Mouse (Mus musculus) liver, embryonic 14.5 days (tissue): ENCODE measurements around the gene Chst15. TPM values are rescaled to one million over a fixed set of nuclear protein-coding genes. Genes with fewer than 3 reads are reported as not detected.

Source experiments
- ATAC-seq: fragments of 200-750 bp; cut with Nextera tagmentation; 2 replicates; pipeline ENCODE4 v1.8.0; 2017; ENCODE audit warnings: moderate number of reproducible peaks, mild to moderate bottlenecking, moderate library complexity; ENCODE audit not compliant: insufficient read depth
- DNase-seq, 3 experiments: peaks; one replicate each; pipeline ENCODE4 v3.0.0-alpha.2; 2012 to 2013; ENCODE audit warnings: low read depth in 3 of 3, low spot score in 3 of 3
- H3K27ac ChIP-seq: fragments of 300-500 bp; sonication (generic); 2 replicates; pipeline ENCODE4 v1.5.1; 2014; ENCODE audit warnings: moderate library complexity, mild to moderate bottlenecking, control low read depth, inconsistent platforms
- H3K27me3 ChIP-seq: fragments of 300-500 bp; sonication (generic); 2 replicates; pipeline ENCODE4 v1.6.1; 2014; ENCODE audit warnings: mild to moderate bottlenecking, low read length, moderate library complexity; ENCODE audit not compliant: control insufficient read depth, insufficient read depth
- H3K36me3 ChIP-seq: fragments of 300-500 bp; sonication (generic); replicated peaks from 2 replicates; pipeline ENCODE4 v1.6.1; 2014; ENCODE audit warnings: low read depth; ENCODE audit not compliant: control insufficient read depth, insufficient read depth
- H3K4me1 ChIP-seq, 2 experiments: fragments of 200-500 bp in 1 of 2; fragments of 300-500 bp in 1 of 2; sonication (generic) in 1 of 2; replicated peaks; 2 replicates each; pipeline ENCODE4 v1.6.1; 2012 to 2014; ENCODE audit warnings: antibody characterized with exemption in 1 of 2, inconsistent platforms in 1 of 2, low read length in 1 of 2; ENCODE audit not compliant: control insufficient read depth in 2 of 2, insufficient read depth in 2 of 2
- H3K4me2 ChIP-seq: fragments of 300-500 bp; sonication (generic); 2 replicates; pipeline ENCODE4 v1.6.1; 2014; ENCODE audit warnings: low read depth, mild to moderate bottlenecking, control low read depth, moderate library complexity
- H3K4me3 ChIP-seq, 2 experiments: fragments of 200-500 bp in 1 of 2; fragments of 300-500 bp in 1 of 2; sonication (generic) in 1 of 2; 2 replicates each; pipeline ENCODE4 v1.5.1; 2012 to 2014; ENCODE audit warnings: low read depth in 2 of 2, low read length in 2 of 2, mild to moderate bottlenecking in 2 of 2, control low read depth in 1 of 2, inconsistent platforms in 1 of 2, moderate library complexity in 1 of 2; ENCODE audit not compliant: insufficient read depth in 1 of 2
- H3K9ac ChIP-seq: fragments of 300-500 bp; sonication (generic); replicated peaks from 2 replicates; pipeline ENCODE4 v1.6.1; 2014; ENCODE audit warnings: mild to moderate bottlenecking, control low read depth, moderate library complexity
- H3K9me3 ChIP-seq: fragments of 300-500 bp; sonication (generic); 2 replicates; pipeline ENCODE4 v1.6.1; 2016; ENCODE audit warnings: low read length, mixed read lengths; ENCODE audit not compliant: control insufficient read depth
- CTCF ChIP-seq: IDR thresholded peaks from 2 replicates; pipeline ENCODE4 v1.5.1; 2016; ENCODE audit warnings: antibody characterized with exemption, low read depth, control low read depth
- EP300 ChIP-seq: IDR thresholded peaks from 2 replicates; pipeline ENCODE4 v1.6.1; 2016; ENCODE audit warnings: antibody characterized with exemption, low read depth
- WGBS: fragments of 180-500 bp; shearing (Covaris S2); extraction: QIAGEN DNeasy Blood & Tissue Kit; methylation state at CpG from one replicate; pipeline ENCODE4 v1.1.7; 2014; ENCODE audit not compliant: insufficient replicate concordance; 5-methylcytosine and 5-hydroxymethylcytosine counted together
- polyA plus RNA-seq, 2 experiments: library from polyadenylated mRNA; depleted of rRNA in 1 of 2; stranded (reverse) in 1 of 2; unstranded in 1 of 2; fragments of >200 nt; fragmentation: Nextera tagmentation in 1 of 2; extraction: Ambion mirVana in 1 of 2; gene quantifications; 2 replicates each; pipeline versions ENCODE4 v1.2.1 to v1.2.3; 2012 to 2014

Gene Chst15
- polyA plus RNA-seq, 2 experiments, result 2.4 to 2.6 TPM

DNA sequence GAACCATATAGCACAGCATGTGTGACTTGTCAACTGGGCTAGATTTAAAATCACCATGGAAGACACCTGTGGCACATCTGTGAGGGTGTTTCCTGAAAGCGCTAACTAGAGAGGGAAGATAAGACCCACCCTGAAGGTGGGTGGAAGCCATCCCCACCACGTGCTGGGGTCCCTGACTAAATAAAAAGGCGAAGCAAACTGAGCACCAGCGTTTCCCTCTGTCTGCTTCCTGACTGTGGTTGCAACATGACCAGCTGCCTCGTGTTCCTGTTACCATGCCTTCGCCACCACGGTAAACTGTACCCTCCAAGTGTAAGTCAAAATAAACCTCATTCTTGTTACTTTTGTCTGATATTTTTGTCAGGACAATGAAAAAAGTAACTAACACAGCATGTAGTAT, 13.0 kb downstream of the Chst15 start:
- Histone ChIP-seq H3K27me3 (no peaks in the 10 kb centered on the region), H3K4me1 (peaks cover 0 to 20% of the 10 kb centered on the region in 2 experiments; a peak in 2 of 4 replicates), H3K4me3 (no peak overlapping the region), H3K4me2 (no peak overlapping the region), H3K27ac (no peak overlapping the region), H3K9me3 (no peaks in the 10 kb centered on the region), H3K9ac (no peak overlapping the region), H3K36me3 (no peaks in the 10 kb centered on the region)
- no peak for ATAC-seq
- no peak for TF ChIP-seq CTCF
- TF ChIP-seq EP300, result no peak
- DNase-seq, result no peak
- WGBS, result 22% methylated on average over 7 of the region's 7 CpGs

DNA sequence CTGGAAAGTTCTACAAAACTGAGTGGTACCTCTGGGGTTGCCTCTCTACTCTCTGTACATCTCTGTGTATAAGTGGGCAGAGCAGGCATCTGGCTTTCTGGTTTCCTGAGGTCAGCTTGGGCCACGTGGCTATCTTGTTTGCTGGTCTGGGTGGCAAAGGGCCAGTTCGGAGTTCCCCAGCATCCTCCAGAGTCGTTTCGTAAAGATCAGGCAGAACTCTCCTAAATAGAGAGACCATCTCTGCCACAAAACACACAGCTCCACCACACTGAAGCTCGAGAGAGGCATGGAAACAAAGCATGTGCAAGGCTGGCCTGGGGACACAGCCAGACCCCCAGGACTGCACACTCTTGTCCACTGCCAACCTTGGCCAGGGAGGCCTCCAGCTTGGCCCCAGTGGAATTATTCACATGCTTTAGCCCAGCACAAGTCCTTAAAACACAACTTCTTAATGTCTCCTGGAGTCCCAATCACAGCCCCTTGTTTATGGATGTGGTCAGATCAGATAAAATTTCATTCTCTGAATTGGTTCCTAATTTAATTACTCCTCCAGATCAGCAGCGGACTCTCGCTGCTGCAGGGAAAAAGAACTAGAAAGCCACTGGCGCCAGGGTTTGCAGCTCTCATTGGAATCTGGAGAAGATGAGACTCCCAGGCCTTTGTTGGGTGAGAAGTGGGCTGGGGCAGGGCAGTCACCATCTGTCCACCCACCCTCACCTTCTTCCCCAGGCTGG, 14.4 kb downstream of the Chst15 start:
- Histone ChIP-seq H3K36me3 (no peaks in the 10 kb centered on the region), H3K9me3 (no peaks in the 10 kb centered on the region), H3K27ac (no peak overlapping the region), H3K27me3 (no peaks in the 10 kb centered on the region), H3K9ac (no peak overlapping the region), H3K4me2 (no peak overlapping the region), H3K4me3 (no peak overlapping the region), H3K4me1 (peaks cover 0 to 20% of the 10 kb centered on the region in 2 experiments; a peak in 2 of 4 replicates)
- DNase-seq (no peak), ATAC-seq (no peak)
- WGBS, result 66% methylated on average over 8 of the region's 8 CpGs
- TF ChIP-seq EP300, result no peak
- TF ChIP-seq CTCF, result no peak

- no peak overlapping the region for H3K4me3 ChIP-seq
- DNase-seq (no peak), ATAC-seq (no peak)
- whole genome bisulfite sequencing, result 43% methylated on average over 5 of the region's 5 CpGs
- peaks cover 0 to 9% of the 10 kb centered on the region in 2 experiments; a peak in 2 of 4 replicates for H3K4me1 ChIP-seq
- no peaks in the 10 kb centered on the region for H3K27me3 ChIP-seq
- no peaks in the 10 kb centered on the region for H3K36me3 ChIP-seq
- no peak overlapping the region for H3K9ac ChIP-seq
- TF ChIP-seq CTCF (no peak), EP300 (no peak)
- H3K27ac ChIP-seq, result no peak overlapping the region
- no peak overlapping the region for H3K4me2 ChIP-seq
- no peaks in the 10 kb centered on the region for H3K9me3 ChIP-seq
These were observed 17.3 kb downstream of the Chst15 start for GRCm38 (mm10) chr7:132299661-132300210.

DNA sequence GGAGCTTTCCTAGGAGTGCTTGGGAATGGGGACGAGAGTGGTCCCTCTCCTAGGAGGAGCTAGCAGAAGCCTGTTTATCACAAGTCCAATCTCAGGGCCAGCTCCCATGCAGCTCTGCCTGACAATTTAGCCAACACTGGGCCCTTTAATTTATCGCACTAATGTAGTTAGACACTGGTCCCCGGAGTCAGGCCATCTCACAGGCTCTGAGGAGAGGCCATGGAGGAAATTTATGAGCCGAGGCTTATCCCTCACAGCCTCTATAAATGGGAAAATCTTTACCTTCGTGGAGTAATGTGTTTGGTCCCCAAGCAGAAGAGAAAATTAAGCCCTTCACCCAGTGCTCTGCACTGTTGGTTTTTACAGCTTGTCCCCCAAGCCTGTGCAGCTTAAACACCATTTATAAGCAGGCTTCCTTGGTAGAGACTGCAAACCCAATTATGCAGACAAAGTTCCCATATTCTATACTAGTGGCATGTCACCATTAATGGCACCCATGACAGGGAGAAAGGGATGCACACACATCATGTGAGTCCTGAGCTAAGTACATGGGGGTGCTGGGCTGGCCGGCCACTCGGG, 18.5 kb downstream of the Chst15 start:
- DNase-seq (no peak), ATAC-seq (no peak)
- Histone ChIP-seq H3K9ac (no peak overlapping the region), H3K27me3 (no peaks in the 10 kb centered on the region), H3K36me3 (no peaks in the 10 kb centered on the region), H3K4me3 (no peak overlapping the region), H3K4me1 (peaks cover 0 to under 1% of the 10 kb centered on the region in 2 experiments; a peak in 1 of 4 replicates), H3K4me2 (no peak overlapping the region), H3K9me3 (no peaks in the 10 kb centered on the region), H3K27ac (no peak overlapping the region)
- WGBS, result 77% methylated on average over 7 of the region's 7 CpGs
- TF ChIP-seq CTCF (no peak), EP300 (no peak)
